Mouse (Mus musculus): ENCODE results near the gene Tmsb10. TPM values are rescaled to one million over a fixed set of nuclear protein-coding genes. Genes with fewer than 3 reads are reported as not detected.

Tmsb10 gene
- total and polyA plus RNA-seq, 3 experiments = 29.8 to 96.5 (median 73.8) TPM

- no peak for TF ChIP-seq CTCF (IDR thresholded peaks at IDR 0.05)
- TF ChIP-seq POLR2A (IDR thresholded peaks at IDR 0.05; ENCODE audit: insufficient read depth, low read depth, low read length) = no peak
- TF ChIP-seq EP300 (IDR thresholded peaks at IDR 0.05; ENCODE audit: insufficient read depth, low read depth, low read length) = no peak
- Histone ChIP-seq H3K4me3 (no peak overlapping the region), H3K79me2 (replicated peaks; ENCODE audit: control insufficient read depth, insufficient read depth, low read length) (no peaks in the 10 kb centered on the region), H3K27ac (no peak overlapping the region), H3K4me1 (ENCODE audit: control insufficient read depth, insufficient read depth, low read length) (no peaks in the 10 kb centered on the region), H3K36me3 (ENCODE audit: control insufficient read depth, insufficient read depth, low read length) (no peaks in the 10 kb centered on the region), H3K27me3 (ENCODE audit: control insufficient read depth, insufficient read depth, low read length) (no peaks in the 10 kb centered on the region), H3K9ac (ENCODE audit: low read depth, low read length) (no peak overlapping the region)
- intact Hi-C loops (cut with DNase I) = no loop called here
- 77% methylated on average over 6 of the region's 6 CpGs for WGBS
- DNase-seq = no peak
Observed at GRCm38 (mm10) chr6:72914087-72914749, 44.3 kb downstream of the Tmsb10 start.

GRCm38 (mm10) chr6:72911261-72911660 is 47.3 kb downstream of the Tmsb10 start:
- Histone ChIP-seq H3K9ac (ENCODE audit: low read depth, low read length) (no peak overlapping the region), H3K4me1 (ENCODE audit: control insufficient read depth, insufficient read depth, low read length) (no peaks in the 10 kb centered on the region), H3K36me3 (ENCODE audit: control insufficient read depth, insufficient read depth, low read length) (no peaks in the 10 kb centered on the region), H3K79me2 (replicated peaks; ENCODE audit: control insufficient read depth, insufficient read depth, low read length) (no peaks in the 10 kb centered on the region), H3K27ac (no peak overlapping the region), H3K4me3 (no peak overlapping the region), H3K27me3 (ENCODE audit: control insufficient read depth, insufficient read depth, low read length) (no peaks in the 10 kb centered on the region)
- DNase-seq = no peak
- intact Hi-C loops (cut with DNase I) = no loop called here
- TF ChIP-seq CTCF (IDR thresholded peaks at IDR 0.05) = no peak
- no peak for TF ChIP-seq EP300 (IDR thresholded peaks at IDR 0.05; ENCODE audit: insufficient read depth, low read depth, low read length)
- TF ChIP-seq POLR2A (IDR thresholded peaks at IDR 0.05; ENCODE audit: insufficient read depth, low read depth, low read length) = no peak
- 48% methylated on average over 4 of the region's 4 CpGs for whole genome bisulfite sequencing

Other genes with a start within 250 kb of the Tmsb10 start
- 10 to 100 TPM in 1 of 2 experiments, 1 to 10 TPM in 1; 8.8 to 10.0 TPM for gene Tcf7l1, start 169.5 kb downstream of the Tmsb10 start, total RNA-seq (2021)
- 10.6 and 17.7 TPM in 2 replicates for gene Tcf7l1, start 169.5 kb downstream of the Tmsb10 start, polyA plus RNA-seq (2012; rRNA removed)
- gene Kcmf1, start 58.8 kb downstream of the Tmsb10 start, total RNA-seq (2021) = 100 to 1,000 TPM in 1 of 2 experiments, 10 to 100 TPM in 1; 95.7 to 107 TPM
- gene Kcmf1, start 58.8 kb downstream of the Tmsb10 start, polyA plus RNA-seq (2012; rRNA removed) = 114 and 185 TPM in 2 replicates

All from heart, adult 2 months (tissue).